Mouse (Mus musculus) right cerebral cortex, postnatal 14 days (tissue): ENCODE results near the gene Emx1.

ENCODE experiments used
- DNase-seq: peaks from one replicate; pipeline ENCODE4 v3.0.0; 2022

The Emx1 gene

DNA sequence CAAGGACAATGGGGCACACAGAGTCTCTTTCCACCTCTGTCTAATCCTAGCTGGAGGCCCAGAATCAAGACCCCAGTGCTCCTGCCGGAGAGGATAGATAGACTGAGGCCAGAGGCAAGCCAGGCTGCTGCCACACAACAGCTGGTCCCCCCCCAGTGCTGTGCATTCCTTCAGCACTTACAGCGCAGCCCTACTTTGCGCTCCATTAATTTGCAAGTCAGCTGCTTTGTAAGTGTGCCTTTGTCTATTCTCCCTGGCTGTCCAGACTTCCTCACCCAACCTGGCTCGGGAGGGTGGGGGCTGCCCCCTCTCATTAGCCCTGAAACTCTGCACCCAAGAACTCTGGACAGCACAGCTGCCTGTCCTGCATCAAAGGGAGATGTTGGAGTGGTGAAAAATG, 44.8 kb downstream of the Emx1 start:
- no peak for DNase-seq

DNA sequence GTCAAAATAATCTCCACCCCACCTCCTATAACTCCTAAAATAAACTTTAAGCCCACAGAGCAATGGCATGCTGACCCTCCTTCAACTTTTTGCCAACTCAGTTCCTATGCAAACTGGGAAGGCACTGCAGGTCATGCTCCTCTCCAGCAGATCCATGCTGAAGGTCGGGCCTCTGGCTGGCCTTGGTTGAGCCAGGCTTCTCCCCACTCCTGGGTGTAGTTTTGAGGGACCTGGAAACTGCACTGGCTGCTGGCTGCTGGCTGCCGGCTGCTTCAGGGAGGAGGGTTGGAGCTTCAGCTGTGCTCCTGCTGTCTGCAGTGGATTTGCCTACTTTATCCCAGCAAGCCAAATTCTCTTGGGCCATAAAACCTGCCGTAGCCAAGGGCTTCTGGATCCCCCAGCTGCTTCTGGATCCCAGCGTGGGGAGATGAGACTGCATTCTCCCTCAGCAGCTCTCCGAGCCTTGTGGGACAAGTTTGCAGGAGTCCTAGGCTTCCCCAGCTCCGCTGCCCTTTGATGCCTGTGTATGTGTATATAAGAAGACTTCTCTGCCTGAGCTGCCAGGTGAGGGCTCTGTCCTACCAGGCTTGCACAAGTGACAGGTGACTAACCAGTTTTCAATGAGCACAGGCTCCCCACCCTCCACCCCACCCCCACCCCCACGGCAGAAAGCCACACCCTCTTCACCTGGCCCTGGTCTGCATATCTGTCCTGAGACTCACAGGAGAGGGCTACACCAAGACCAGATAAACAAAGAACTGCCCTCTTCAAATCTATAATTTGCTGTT, 45.8 kb downstream of the Emx1 start:
- no peak for DNase-seq

DNA sequence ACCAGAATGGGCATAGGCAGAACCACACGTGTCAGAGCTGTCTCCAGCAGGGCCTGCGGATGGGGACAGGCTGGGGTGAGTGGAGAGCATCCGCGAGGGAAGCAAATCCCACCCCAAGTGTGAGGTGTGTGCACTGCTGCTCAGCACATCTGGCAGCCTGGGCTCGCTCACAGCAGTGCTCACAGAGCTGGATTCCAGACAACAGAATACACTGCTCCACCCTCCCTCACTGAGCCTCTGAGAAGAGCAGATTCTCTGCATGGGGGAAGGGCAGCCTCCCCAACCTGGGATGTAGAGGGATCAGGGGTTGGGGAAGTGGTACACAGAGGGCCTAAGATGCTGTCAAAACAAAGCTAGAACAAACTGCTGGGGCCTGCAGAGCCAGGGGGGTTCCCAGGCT, 47.6 kb downstream of the Emx1 start:
- DNase-seq: no peak

GRCm38 (mm10) chr6:85237001-85237400, 49.8 kb downstream of the Emx1 start:
- peak; percentile 65 for DNase-seq

- peak; percentile 51 for DNase-seq
These were observed 50.5 kb downstream of the Emx1 start for GRCm38 (mm10) chr6:85237595-85238337.

DNA sequence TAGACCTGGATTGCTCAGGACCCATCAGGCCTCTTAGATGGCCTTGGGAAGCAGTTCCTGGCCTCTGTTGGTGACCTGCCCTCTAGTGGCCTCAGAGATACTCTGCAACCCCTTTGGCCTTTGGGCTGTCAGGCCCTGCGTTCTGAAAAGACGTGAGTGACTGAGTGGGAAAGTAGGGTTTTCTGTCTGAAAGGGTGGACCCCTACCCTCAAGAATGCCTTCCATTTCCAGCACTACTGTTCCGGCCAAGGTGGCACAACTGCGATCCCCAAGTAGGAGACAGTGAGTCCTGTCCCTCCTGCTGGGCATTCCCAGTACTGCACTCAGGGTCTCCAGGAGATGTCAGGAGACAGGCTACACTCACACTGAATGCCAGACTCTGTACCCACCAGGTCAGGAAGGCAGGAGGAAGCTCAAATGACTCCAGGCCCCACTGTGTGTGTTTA, 51.8 kb downstream of the Emx1 start:
- peak; percentile 72 for DNase-seq

DNA sequence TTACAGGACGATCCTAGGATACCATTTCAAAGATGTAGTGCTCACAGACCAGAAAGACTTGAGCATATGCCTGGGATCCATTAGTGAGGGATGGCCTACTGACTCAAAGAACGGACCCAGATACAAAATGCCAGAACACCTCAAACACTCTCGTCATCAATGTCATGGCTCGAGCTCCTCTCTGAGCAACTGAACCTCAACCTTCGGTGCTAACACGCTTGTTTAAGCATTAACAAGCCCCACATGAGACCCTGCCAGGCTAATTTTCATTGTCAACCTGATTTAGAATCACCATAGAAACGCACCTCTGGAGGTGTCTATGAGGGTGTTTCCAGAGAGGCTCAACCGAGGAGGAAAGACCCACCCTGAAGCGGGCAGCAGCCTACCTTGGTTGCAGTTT, 62.6 kb downstream of the Emx1 start:
- DNase-seq: no peak

- DNase-seq: no peak
These were observed 63.6 kb downstream of the Emx1 start for GRCm38 (mm10) chr6:85250811-85251241.

- DNase-seq: no peak
These were observed 65.2 kb downstream of the Emx1 start for GRCm38 (mm10) chr6:85252251-85253058.

DNA sequence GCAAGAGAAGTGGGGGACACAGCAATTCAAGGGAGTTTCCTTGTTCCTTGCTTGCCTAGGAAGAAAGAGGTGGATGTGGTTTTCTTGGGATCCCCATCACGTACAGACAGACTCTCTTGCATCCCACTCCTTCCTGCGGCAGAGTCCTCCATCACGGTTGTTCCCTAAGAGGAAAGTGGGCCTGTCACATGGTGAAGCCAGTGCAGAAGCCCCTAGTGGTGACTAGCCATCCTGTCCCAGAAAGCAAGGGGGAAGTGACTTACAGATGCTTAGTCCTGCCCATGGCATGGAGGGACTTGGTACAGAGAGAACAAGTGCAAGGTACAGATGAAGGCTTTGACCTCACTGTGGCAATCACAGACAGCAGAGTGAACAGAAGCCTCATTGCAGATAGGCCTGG, 66.0 kb downstream of the Emx1 start:
- no peak for DNase-seq
